Mouse (Mus musculus): ENCODE measurements around the gene Btk.
"Not testable (repeated sequence)": the region's sequence is repeated elsewhere in the genome, so short reads cannot be mapped to it uniquely, and the experiment has no call there.

Gene Btk

DNA sequence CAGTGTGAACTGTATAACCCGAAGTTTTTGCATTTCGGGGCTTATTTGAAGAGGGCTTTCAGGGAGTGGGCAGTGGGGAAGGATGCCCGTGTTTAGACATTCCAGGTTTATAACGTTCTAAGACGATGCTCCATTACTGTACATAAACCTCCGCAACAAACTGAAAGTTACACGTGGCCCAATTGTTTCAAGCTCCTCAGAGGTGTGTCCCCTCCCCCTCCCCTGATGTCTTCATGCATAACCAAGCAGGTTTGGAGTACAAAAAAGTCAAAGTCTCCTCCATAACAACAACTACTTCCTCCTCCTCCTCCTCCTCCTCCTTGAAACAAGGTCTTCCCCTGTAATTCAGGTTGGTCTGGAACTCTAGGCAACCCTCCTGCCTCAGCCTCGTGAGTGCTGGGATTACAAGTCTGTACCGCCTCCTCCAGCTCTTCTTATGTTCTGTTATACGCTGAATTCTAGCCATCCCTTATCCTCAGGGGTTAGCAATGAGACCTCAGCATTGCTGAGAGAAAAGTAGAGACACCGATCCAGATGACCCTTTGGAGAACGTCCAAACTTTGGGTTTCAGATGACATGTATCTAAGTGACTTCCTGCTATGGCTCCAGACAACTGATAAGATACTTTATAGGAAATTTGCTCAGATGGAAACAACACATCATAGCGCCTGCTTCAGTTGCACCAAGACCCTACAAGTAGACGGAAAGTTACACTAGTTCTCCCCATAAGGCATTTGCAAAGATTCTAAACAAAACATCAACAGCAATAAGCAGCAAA, 2.7 kb downstream of the Btk start:
- no peak for DNase-seq (ENCODE audit: low spot score)

GRCm38 (mm10) chrX:134577896-134578295, 5.5 kb downstream of the Btk start:
- DNase-seq (ENCODE audit: low spot score): no peak

DNA sequence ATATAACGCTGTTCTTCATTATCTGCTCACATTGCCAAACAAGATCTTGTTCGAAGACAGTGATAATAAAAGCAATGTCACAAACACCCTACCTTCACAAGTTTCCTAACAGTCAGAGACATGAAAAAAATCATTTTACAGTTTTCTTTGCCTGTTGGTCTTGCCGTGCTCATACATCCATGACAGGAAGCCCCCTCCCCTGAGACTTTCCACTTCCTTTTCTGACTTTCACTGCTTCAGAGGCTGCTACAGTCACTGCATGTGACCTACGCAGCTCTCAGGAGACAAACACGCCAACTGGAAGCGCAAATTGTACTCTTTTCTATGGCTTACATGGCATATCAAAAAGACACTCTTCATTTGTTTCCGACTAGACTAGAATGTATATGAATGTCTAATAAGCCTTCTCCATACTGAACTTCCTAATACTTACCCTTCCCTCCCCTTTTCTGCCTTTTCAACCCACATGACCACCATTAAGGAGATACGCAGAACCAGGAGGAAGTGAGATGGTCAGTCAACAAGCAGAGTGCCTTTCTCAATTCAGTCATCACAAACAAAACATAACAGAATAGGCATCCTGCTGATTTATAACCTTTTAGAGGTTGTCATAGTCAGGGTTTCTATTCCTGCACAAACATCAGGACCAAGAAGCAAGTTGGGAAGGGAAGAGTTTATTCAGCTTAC, 16.7 kb downstream of the Btk start:
- no peak for DNase-seq (ENCODE audit: low spot score)

DNA sequence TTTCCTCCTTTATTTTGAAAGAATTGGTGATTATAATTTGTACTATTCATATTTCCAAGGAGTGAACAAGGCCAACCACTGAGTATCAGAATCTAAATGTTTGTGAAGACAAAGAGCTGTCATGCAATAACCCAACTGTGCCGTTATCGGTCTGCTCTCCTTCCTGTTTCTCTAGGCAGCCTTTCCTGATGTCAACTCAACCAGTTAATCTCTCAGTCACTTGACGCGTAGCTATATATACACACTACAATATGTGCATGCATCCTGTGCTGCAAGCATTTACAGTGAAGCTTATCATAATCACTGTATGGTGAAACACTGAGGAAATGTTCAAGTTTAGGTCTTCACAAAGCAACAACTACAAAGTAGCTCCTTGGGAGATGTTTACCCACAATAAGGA, 19.0 kb downstream of the Btk start:
- DNase-seq (ENCODE audit: low spot score): no peak

DNA sequence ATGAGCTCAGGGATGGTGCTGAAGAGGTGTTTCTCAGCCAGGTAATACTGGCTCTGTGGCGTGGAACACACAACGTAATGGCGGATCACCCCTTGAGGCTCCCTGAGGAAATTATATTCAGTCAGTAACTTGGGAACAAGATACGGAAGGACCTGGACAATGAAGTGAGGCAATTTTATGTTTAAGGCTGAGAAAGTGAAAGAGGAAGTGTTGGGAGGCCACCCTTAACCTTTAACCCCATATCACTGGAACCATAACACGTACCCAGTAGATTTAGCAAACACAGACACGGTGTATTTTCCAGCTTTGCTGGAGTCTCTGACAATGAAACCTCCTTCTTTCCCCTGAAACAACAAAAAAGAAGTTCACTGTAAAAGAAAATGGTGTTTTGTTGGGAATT, 28.9 kb downstream of the Btk start:
- no peak for DNase-seq (ENCODE audit: low spot score)

DNA sequence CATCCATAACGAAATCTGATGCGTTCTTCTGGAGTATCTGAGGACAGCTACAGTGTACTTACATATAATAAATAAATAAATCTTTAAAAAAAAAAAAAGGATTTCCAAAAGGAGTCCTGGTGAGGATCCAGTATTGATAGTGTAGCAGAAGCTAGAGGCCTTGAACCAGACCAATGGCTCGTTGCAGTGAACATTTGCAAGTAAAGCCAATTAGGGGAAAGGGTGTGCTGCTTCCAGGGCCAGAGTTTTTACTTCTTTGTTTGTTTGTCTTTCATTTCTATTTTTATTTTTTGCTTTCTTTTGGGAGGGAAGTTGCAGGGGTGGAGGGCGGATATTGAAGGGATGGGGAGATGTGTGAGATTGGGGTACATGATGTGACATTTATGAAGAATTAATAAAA, 30.0 kb downstream of the Btk start:
- DNase-seq (ENCODE audit: low spot score): no peak

- peak; percentile 6 for DNase-seq (ENCODE audit: low spot score)
Measured at GRCm38 (mm10) chrX:134550903-134551302, 32.5 kb downstream of the Btk start.

- DNase-seq (ENCODE audit: low spot score): no peak
Measured at GRCm38 (mm10) chrX:134547330-134547729, 36.0 kb downstream of the Btk start.

- DNase-seq (ENCODE audit: low spot score): no peak
Measured at GRCm38 (mm10) chrX:134541955-134542308, 41.4 kb downstream of the Btk start.

GRCm38 (mm10) chrX:134541145-134541954, 42.0 kb downstream of the Btk start, which contains the start of gene Timm8a1:
Timm8a1 (minus strand) TSS chrX:134541865.
- DNase-seq (ENCODE audit: low spot score): peak; percentile 42

DNA sequence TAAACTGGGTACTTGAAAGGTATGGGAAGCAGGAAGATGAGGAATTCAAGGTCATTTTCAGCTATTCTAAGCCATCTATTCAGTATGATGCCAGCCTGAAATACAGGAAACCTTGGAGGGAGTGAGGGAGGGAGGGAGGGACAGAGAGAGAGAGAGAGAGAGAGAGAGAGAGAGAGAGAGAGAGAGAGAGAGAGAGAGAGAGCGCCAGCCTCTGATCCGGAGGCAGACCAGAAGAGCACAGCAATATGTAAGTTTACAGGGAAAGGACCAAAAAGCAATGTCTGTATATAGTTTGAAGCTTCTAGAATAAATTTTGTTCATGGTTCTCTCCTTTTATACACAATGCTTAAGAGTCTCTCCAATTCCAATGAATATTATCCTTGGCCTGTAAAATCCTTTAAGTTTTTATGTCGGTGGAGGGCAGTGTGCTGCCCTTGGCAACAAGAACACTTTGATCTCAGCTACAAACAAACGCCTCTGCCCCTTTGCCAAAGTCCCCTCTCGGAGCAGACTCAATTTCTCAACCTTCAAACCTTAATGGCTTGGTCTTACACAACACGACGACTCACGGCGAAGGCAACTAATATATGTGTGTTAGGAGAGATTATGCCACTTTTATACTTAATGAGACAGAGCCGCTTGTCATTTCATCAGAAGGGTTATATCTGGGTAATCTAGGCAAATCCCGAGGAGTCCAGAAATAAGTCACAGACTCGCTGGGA, 42.8 kb downstream of the Btk start:
- no peak for DNase-seq (ENCODE audit: low spot score)

GRCm38 (mm10) chrX:134539795-134540194, 43.6 kb downstream of the Btk start:
- not testable (repeated sequence) for DNase-seq (ENCODE audit: low spot score)

- no peak for DNase-seq (ENCODE audit: low spot score)
Measured at GRCm38 (mm10) chrX:134533346-134533745, 50.0 kb downstream of the Btk start.

DNA sequence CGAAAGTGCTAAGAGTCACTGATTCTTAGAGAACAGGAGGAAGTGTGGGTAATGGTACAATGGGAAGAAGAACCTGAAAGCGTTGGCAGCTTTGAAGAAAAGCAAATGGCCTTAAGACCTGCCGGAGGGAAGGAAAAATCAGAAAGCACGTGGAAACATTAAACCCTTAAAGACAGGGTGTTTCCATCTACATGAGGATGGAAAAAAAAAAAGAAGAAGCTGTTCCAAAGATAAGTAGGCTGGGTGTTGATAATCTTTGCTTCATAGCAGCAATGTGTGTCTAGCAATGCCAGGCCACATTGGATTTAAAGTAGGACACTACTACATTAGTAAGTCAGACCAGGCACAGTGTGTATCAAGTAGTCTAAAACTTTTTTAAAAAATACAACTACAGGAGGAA, 58.1 kb downstream of the Btk start:
- DNase-seq (ENCODE audit: low spot score): no peak

DNA sequence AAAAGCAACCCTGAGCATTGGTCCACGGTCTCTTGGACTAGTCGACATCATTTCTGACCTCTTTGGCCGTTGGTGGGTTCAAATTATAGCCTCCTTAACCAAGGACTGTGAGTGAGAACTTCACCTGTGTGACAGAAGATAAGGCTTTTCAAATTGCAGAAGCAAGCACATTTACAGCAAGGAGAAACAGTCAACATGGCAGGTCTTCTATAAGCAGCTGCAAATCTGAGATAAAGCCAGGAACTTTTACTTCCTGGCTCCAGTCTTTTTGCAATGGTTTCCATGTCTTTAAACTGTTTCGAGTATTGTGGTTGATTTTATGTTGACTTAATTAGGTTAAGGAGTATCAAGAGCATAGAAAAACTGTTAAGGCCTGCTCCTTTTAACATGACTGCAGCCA, 59.6 kb downstream of the Btk start:
- DNase-seq (ENCODE audit: low spot score): no peak

- DNase-seq (ENCODE audit: low spot score): no peak
Measured at GRCm38 (mm10) chrX:134509473-134509872, 73.9 kb downstream of the Btk start.

DNA sequence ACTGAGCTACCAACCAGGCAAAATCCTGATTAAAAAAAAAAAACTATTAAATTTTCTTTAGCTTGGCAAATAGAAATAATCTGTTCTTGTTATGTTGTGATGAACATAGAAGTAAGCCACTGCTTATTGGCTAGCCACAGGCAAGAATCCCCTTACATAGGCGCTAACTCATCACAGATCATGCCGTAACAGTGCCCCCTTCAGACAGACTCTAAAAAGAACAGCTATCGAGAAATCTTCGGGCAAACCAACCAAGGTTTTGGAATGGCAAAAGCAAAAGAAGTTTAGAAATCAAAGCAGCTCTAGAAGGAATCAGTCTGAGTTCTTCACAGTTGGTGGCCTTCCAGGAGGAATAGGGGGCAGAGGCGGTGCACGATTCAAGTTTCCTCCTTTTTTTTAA, 75.4 kb downstream of the Btk start:
- DNase-seq (ENCODE audit: low spot score): no peak

DNA sequence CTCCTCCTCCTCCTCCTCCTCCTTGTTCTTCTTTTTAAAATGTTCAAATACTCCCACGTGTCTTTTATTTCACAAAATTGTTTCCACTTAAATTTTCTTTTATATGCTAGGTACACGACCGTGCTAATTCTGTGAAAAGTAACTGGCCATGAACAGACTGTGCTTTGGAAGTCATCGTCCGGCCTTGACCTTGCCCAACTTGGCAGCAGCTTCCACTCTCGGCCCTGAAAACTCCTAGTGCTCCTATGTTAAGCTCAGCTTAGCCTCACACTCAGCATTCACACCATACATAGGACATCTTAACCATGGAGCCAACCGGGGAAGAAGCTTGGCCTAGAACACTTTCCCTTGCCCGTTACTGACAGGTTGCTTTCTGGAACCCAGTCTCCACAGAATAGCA, 82.7 kb downstream of the Btk start:
- no peak for DNase-seq (ENCODE audit: low spot score)
